Mouse (Mus musculus) monocyte, adult 59 days (primary cell): Measurements from ENCODE around the gene Smarce1. TPM values are rescaled to one million over a fixed set of nuclear protein-coding genes. Genes with fewer than 3 reads are reported as not detected.

Source experiments
- total RNA-seq, 2 experiments: library from RNA; stranded (reverse); gene quantifications; one replicate each; pipeline ENCODE4 v1.2.4; 2023

Smarce1 gene
- 10 to 100 TPM; 69.8 to 97.3 TPM for total RNA-seq

GRCm38 (mm10) chr11:99230261-99231048 lies at the start of gene Smarce1:
TSS of gene Smarce1 (minus strand) at chr11:99231017.

GRCm38 (mm10) chr11:99243820-99244374 lies 13.1 kb upstream of the Smarce1 start, which contains the start of gene Krt222:
TSS of gene Krt222 (minus strand) at chr11:99244085.

Other genes starting within 250 kb of the Smarce1 start
- gene Gjd3, start 248.0 kb downstream of the Smarce1 start, total RNA-seq = not detected
- 10 to 100 TPM in 1 of 2 experiments, 1 to 10 TPM in 1; 6.4 to 11.1 TPM for gene Top2a, start 206.8 kb downstream of the Smarce1 start, total RNA-seq
- 1 to 10 TPM; 5.0 to 6.4 TPM for gene Igfbp4, start 189.8 kb downstream of the Smarce1 start, total RNA-seq
- gene Tns4, start 141.7 kb downstream of the Smarce1 start, total RNA-seq = 10 to 100 TPM; 15.4 to 17.9 TPM
- gene Ccr7, start 75.9 kb downstream of the Smarce1 start, total RNA-seq = 10 to 100 TPM; 15.0 to 16.6 TPM
- not detected for gene Krt222, start 13.1 kb upstream of the Smarce1 start, total RNA-seq
- gene Krt24, start 54.2 kb upstream of the Smarce1 start, total RNA-seq = not detected
- gene Krt25, start 91.9 kb upstream of the Smarce1 start, total RNA-seq = not detected
- gene Krt26, start 106.9 kb upstream of the Smarce1 start, total RNA-seq = not detected
- not detected for gene Krt27, start 120.1 kb upstream of the Smarce1 start, total RNA-seq
- gene Krt28, start 143.9 kb upstream of the Smarce1 start, total RNA-seq = not detected
- 1 to 10 TPM in 1 of 2 experiments, not detected in 1; 2.0 TPM for gene Krt10, start 158.3 kb upstream of the Smarce1 start, total RNA-seq
- not detected for gene Krt12, start 191.2 kb upstream of the Smarce1 start, total RNA-seq
- gene Krt20, start 207.1 kb upstream of the Smarce1 start, total RNA-seq = not detected